8 mouse cellular contexts compared by ENCODE assay signal in genomic region chrX:71815631-71816345, GRCm38 (mm10). TPM values are rescaled to one million over a fixed set of nuclear protein-coding genes. Genes with fewer than 3 reads are reported as not detected.
DNase-seq lines count a peak whose midpoint lies in the region; ATAC-seq and TF ChIP-seq lines count a peak whose summit lies in the region.

Vma21 (plus strand) TSS chrX:71815924.

- H3K4me3 ChIP-seq in bone marrow, adult 2 months (replicated peaks; ENCODE audit: control insufficient read depth, low read depth, low read length) = peak within 1 kb of the TSS; percentile 97
- H3K4me3 ChIP-seq in forebrain, embryonic 12.5 days (replicated peaks) = peak within 1 kb of the TSS; percentile 62

- TF ChIP-seq POLR2A in bone marrow, adult 2 months (IDR thresholded peaks at IDR 0.05; ENCODE audit: borderline replicate concordance, control insufficient read depth, low read depth, low read length) = no peak

- WGBS in bone marrow, adult 2 months = 42% methylated on average over 12 of the region's 12 CpGs
- WGBS in forebrain, embryonic 12.5 days = 31% methylated on average over 12 of the region's 12 CpGs

- no peak for TF ChIP-seq CTCF in bone marrow, adult 2 months (IDR thresholded peaks at IDR 0.05; ENCODE audit: control insufficient read depth, insufficient read depth, low read length)

- H3K4me1 ChIP-seq in bone marrow, adult 2 months (ENCODE audit: control insufficient read depth, insufficient read depth, low read length) = no peaks in the 10 kb centered on the region; the same call in 1 of the 2 replicates
- no peaks in the 10 kb centered on the region; the same call in 1 of the 2 replicates for H3K4me1 ChIP-seq in forebrain, embryonic 12.5 days

- peak within 1 kb of the TSS; percentile 51 for H3K4me2 ChIP-seq in forebrain, embryonic 12.5 days

- no peaks in the 10 kb centered on the region for H3K27me3 ChIP-seq in forebrain, embryonic 12.5 days

- no peak; the same call in 1 of the 2 replicates for ATAC-seq in forebrain, embryonic 12.5 days (ENCODE audit: low FRiP score)
- ATAC-seq in megakaryocyte-erythroid progenitor cell, adult 5-6 weeks (replicated peaks; ENCODE audit: low FRiP score, low TSS enrichment, poor library complexity, severe bottlenecking) = peak; percentile 21

- H3K36me3 ChIP-seq in forebrain, embryonic 12.5 days (replicated peaks) = no peaks in the 10 kb centered on the region

- H3K9ac ChIP-seq in forebrain, embryonic 12.5 days = peak within 1 kb of the TSS; percentile 75

- no peak for DNase-seq in left cerebral cortex, adult 18-20 months (ENCODE audit: low spot score in 2 of 2)
- no peak for DNase-seq in left cerebral cortex, adult 9 months (ENCODE audit: low spot score in 2 of 2)
- peak in 1 of 2 experiments; percentile 3 for DNase-seq in heart, postnatal 36 days
- DNase-seq in layer of hippocampus, postnatal 25 days (ENCODE audit: extremely low spot score in 1 of 2, low spot score in 1 of 2) = peak in 1 of 2 experiments; percentile 3
- DNase-seq in Muller cell, postnatal 12 days (ENCODE audit: inconsistent ontology term) = no peak

- no peaks in the 10 kb centered on the region for H3K9me3 ChIP-seq in forebrain, embryonic 12.5 days

- H3K27ac ChIP-seq in bone marrow, adult 2 months (ENCODE audit: control insufficient read depth, insufficient read depth, low read depth, low read length, poor library complexity) = peak within 1 kb of the TSS; percentile 63
- H3K27ac ChIP-seq in forebrain, embryonic 12.5 days = peak within 1 kb of the TSS; percentile 84

- intact Hi-C loops in heart, postnatal 36 days (cut with DNase I) = no loop called here

RNA-seq across cellular contexts. Expression of gene Vma21, which starts in this region (rescaled TPM):
- total RNA-seq in left cerebral cortex, adult 18-20 months (2021) = 10 to 100 TPM; 33.5 to 35.4 TPM
- 4.7 and 11.4 TPM in 2 replicates for polyA plus RNA-seq in bone marrow, adult 2 months (2011; ENCODE audit: insufficient read depth, insufficient read length, low replicate concordance, missing spikeins)
- polyA plus RNA-seq in forebrain, embryonic 12.5 days (2016; fragmentation: Nextera tagmentation; extraction: Ambion mirVana) = 50.1 and 52.0 TPM in 2 replicates
- 10 to 100 TPM; 17.2 to 19.1 TPM for total RNA-seq in heart, postnatal 36 days (2021)
- total RNA-seq in layer of hippocampus, postnatal 25 days (2021) = 10 to 100 TPM; 33.4 to 35.1 TPM
- 20.4 and 27.3 TPM in 2 replicates for total RNA-seq in megakaryocyte-erythroid progenitor cell, adult 5-6 weeks (2014; fragmentation: Nextera tagmentation)
- total RNA-seq in megakaryocyte-erythroid progenitor cell, adult 5-6 weeks (2017) = 13.5 and 17.6 TPM in 2 replicates
